Mouse (Mus musculus): ENCODE data around the gene Ric8a. TPM values are rescaled to one million over a fixed set of nuclear protein-coding genes. Genes with fewer than 3 reads are reported as not detected.

Ric8a gene
- polyA plus RNA-seq, 1 experiment = 104 TPM

GRCm38 (mm10) chr7:140855181-140855580 lies 1.6 kb upstream of the Ric8a start:
- Histone ChIP-seq H3K4me3 (ENCODE audit: extremely low read depth, insufficient read depth, insufficient read length) (peak overlapping the region; percentile 86; the same call in 1 of the 2 replicates), H3K4me1 (ENCODE audit: control insufficient read depth, insufficient read depth, insufficient read length) (peaks cover 10% of the 10 kb centered on the region), H3K36me3 (ENCODE audit: control insufficient read depth, insufficient read depth, low read length) (peaks cover 16% of the 10 kb centered on the region), H3K27ac (ENCODE audit: insufficient read depth, low read length) (no peak overlapping the region), H3K27me3 (ENCODE audit: control insufficient read depth, insufficient read depth, low read length) (no peaks in the 10 kb centered on the region)
- no peak for DNase-seq (ENCODE audit: low read depth in 1 of 2, low spot score in 2 of 2)
- 71% methylated on average over 9 of the region's 9 CpGs for WGBS
- TF ChIP-seq POLR2A (IDR thresholded peaks at IDR 0.05; ENCODE audit: low read depth, low read length) = no peak
- TF ChIP-seq CTCF (IDR thresholded peaks at IDR 0.05; ENCODE audit: extremely low read depth, insufficient read depth, insufficient read length, insufficient replicate concordance) = no peak

GRCm38 (mm10) chr7:140855860-140856784 lies 635 bp upstream of the Ric8a start, which contains the start of gene Gm45785:
Gene Gm45785, minus strand, starts transcription at chr7:140856331.
- under 1% methylated on average over 51 of the region's 51 CpGs for WGBS
- H3K27me3 ChIP-seq (ENCODE audit: control insufficient read depth, insufficient read depth, low read length) = no peaks in the 10 kb centered on the region
- TF ChIP-seq CTCF (IDR thresholded peaks at IDR 0.05; ENCODE audit: extremely low read depth, insufficient read depth, insufficient read length, insufficient replicate concordance) = no peak
- peak; percentile 57 for TF ChIP-seq POLR2A (IDR thresholded peaks at IDR 0.05; ENCODE audit: low read depth, low read length)
- H3K4me3 ChIP-seq (ENCODE audit: extremely low read depth, insufficient read depth, insufficient read length) = peak within 1 kb of the TSS; percentile 86
- peaks cover 10% of the 10 kb centered on the region for H3K4me1 ChIP-seq (ENCODE audit: control insufficient read depth, insufficient read depth, insufficient read length)
- H3K27ac ChIP-seq (ENCODE audit: insufficient read depth, low read length) = peak within 1 kb of the TSS; percentile 73
- peaks cover 22% of the 10 kb centered on the region for H3K36me3 ChIP-seq (ENCODE audit: control insufficient read depth, insufficient read depth, low read length)
- DNase-seq (ENCODE audit: low read depth in 1 of 2, low spot score in 2 of 2) = peak; percentile 47 to 74

GRCm38 (mm10) chr7:140857550-140858505 lies 1.1 kb downstream of the Ric8a start, which contains the start of gene Bet1l:
Gene Bet1l, minus strand, starts transcription at chr7:140857577.
- no peak for DNase-seq (ENCODE audit: low read depth in 1 of 2, low spot score in 2 of 2)
- Histone ChIP-seq H3K27me3 (ENCODE audit: control insufficient read depth, insufficient read depth, low read length) (no peaks in the 10 kb centered on the region), H3K4me1 (ENCODE audit: control insufficient read depth, insufficient read depth, insufficient read length) (peaks cover 10% of the 10 kb centered on the region), H3K27ac (ENCODE audit: insufficient read depth, low read length) (peak within 1 kb of the TSS; percentile 73), H3K4me3 (ENCODE audit: extremely low read depth, insufficient read depth, insufficient read length) (peak within 1 kb of the TSS; percentile 86), H3K36me3 (ENCODE audit: control insufficient read depth, insufficient read depth, low read length) (peaks cover 35% of the 10 kb centered on the region)
- TF ChIP-seq CTCF (IDR thresholded peaks at IDR 0.05; ENCODE audit: extremely low read depth, insufficient read depth, insufficient read length, insufficient replicate concordance) = no peak
- no peak for TF ChIP-seq POLR2A (IDR thresholded peaks at IDR 0.05; ENCODE audit: low read depth, low read length)
- WGBS = 17% methylated on average over 40 of the region's 40 CpGs

GRCm38 (mm10) chr7:140858746-140859145 lies 2.0 kb downstream of the Ric8a start:
- Histone ChIP-seq H3K27me3 (ENCODE audit: control insufficient read depth, insufficient read depth, low read length) (no peaks in the 10 kb centered on the region), H3K4me3 (ENCODE audit: extremely low read depth, insufficient read depth, insufficient read length) (no peak overlapping the region), H3K27ac (ENCODE audit: insufficient read depth, low read length) (no peak overlapping the region), H3K36me3 (ENCODE audit: control insufficient read depth, insufficient read depth, low read length) (peaks cover 40% of the 10 kb centered on the region), H3K4me1 (ENCODE audit: control insufficient read depth, insufficient read depth, insufficient read length) (peaks cover 10% of the 10 kb centered on the region)
- WGBS = 88% methylated on average over 8 of the region's 8 CpGs
- no peak for DNase-seq (ENCODE audit: low read depth in 1 of 2, low spot score in 2 of 2)
- TF ChIP-seq POLR2A (IDR thresholded peaks at IDR 0.05; ENCODE audit: low read depth, low read length) (no peak), CTCF (IDR thresholded peaks at IDR 0.05; ENCODE audit: extremely low read depth, insufficient read depth, insufficient read length, insufficient replicate concordance) (no peak)

GRCm38 (mm10) chr7:140859997-140860396 lies 3.2 kb downstream of the Ric8a start:
- TF ChIP-seq CTCF (IDR thresholded peaks at IDR 0.05; ENCODE audit: extremely low read depth, insufficient read depth, insufficient read length, insufficient replicate concordance) = no peak
- TF ChIP-seq POLR2A (IDR thresholded peaks at IDR 0.05; ENCODE audit: low read depth, low read length) = no peak
- DNase-seq (ENCODE audit: low read depth in 1 of 2, low spot score in 2 of 2) = no peak
- no peak overlapping the region for H3K4me3 ChIP-seq (ENCODE audit: extremely low read depth, insufficient read depth, insufficient read length)
- H3K36me3 ChIP-seq (ENCODE audit: control insufficient read depth, insufficient read depth, low read length) = peaks cover 37% of the 10 kb centered on the region
- WGBS = 77% methylated on average over 6 of the region's 6 CpGs
- peaks cover 10% of the 10 kb centered on the region for H3K4me1 ChIP-seq (ENCODE audit: control insufficient read depth, insufficient read depth, insufficient read length)
- no peak overlapping the region for H3K27ac ChIP-seq (ENCODE audit: insufficient read depth, low read length)
- H3K27me3 ChIP-seq (ENCODE audit: control insufficient read depth, insufficient read depth, low read length) = no peaks in the 10 kb centered on the region

GRCm38 (mm10) chr7:140860728-140861127 lies 4.0 kb downstream of the Ric8a start:
- H3K36me3 ChIP-seq (ENCODE audit: control insufficient read depth, insufficient read depth, low read length) = peaks cover 37% of the 10 kb centered on the region

More at GRCm38 (mm10) chr7:140860728-140861127, 4.0 kb downstream of the Ric8a start:
- TF ChIP-seq CTCF (IDR thresholded peaks at IDR 0.05; ENCODE audit: extremely low read depth, insufficient read depth, insufficient read length, insufficient replicate concordance) (no peak), POLR2A (IDR thresholded peaks at IDR 0.05; ENCODE audit: low read depth, low read length) (no peak)
- WGBS = 96% methylated on average over 5 of the region's 5 CpGs
- no peak overlapping the region for H3K27ac ChIP-seq (ENCODE audit: insufficient read depth, low read length)
- H3K4me1 ChIP-seq (ENCODE audit: control insufficient read depth, insufficient read depth, insufficient read length) = peaks cover 10% of the 10 kb centered on the region
- DNase-seq (ENCODE audit: low read depth in 1 of 2, low spot score in 2 of 2) = no peak
- no peak overlapping the region for H3K4me3 ChIP-seq (ENCODE audit: extremely low read depth, insufficient read depth, insufficient read length)
- H3K27me3 ChIP-seq (ENCODE audit: control insufficient read depth, insufficient read depth, low read length) = no peaks in the 10 kb centered on the region
